Mouse (Mus musculus): Measurements from ENCODE around the gene Akr1cl. TPM values are rescaled to one million over a fixed set of nuclear protein-coding genes. Genes with fewer than 3 reads are reported as not detected.
A peak's percentile ranks its signal among the peaks of the same experiment; 100 is the strongest.

Akr1cl gene
- polyA plus RNA-seq, 1 experiment from 2014 or later = not detected

DNA sequence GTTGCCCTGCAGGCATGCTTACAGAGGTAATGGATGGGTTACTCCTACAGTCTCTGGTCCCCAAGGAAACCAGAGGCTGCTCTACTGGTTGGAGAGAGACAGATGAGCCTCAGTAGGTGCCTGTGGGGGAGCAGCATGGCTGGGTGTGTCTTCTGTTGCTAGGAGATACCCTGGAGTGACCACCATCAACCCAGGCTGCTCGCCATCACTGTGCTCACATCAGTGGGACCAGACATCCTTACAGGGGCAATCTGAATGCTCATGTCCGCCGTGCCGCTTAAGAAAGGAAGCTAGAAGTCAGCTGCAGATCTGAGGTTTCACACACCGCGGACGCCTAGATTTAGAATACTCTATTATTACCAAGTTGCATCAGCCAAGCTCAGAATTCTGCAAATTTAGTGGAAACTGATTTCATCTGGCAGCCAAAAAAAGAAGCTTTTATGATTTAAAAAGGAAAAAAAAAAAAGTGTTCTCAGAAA, 54.2 kb downstream of the Akr1cl start:
- no peaks in the 10 kb centered on the region for H3K36me3 ChIP-seq
- H3K9ac ChIP-seq = no peak overlapping the region
- ATAC-seq (ENCODE audit: low FRiP score) = peak; percentile 83
- H3K27me3 ChIP-seq = no peaks in the 10 kb centered on the region
- no peaks in the 10 kb centered on the region for H3K9me3 ChIP-seq
- no peak overlapping the region for H3K4me3 ChIP-seq
- H3K27ac ChIP-seq = peak overlapping the region; percentile 52; the same call in 1 of the 2 replicates
- H3K4me1 ChIP-seq (replicated peaks) = peaks cover 19% of the 10 kb centered on the region
- no peak overlapping the region for H3K4me2 ChIP-seq
- WGBS = 63% methylated on average over 7 of the region's 7 CpGs

GRCm38 (mm10) chr1:64975346-64975745, 57.2 kb downstream of the Akr1cl start:
- ATAC-seq (ENCODE audit: low FRiP score) = peak; percentile 72; the same call in 1 of the 2 replicates
- Histone ChIP-seq H3K4me3 (no peak overlapping the region), H3K9me3 (no peaks in the 10 kb centered on the region), H3K9ac (no peak overlapping the region), H3K27ac (no peak overlapping the region), H3K36me3 (no peaks in the 10 kb centered on the region), H3K4me1 (replicated peaks) (peaks cover 19% of the 10 kb centered on the region), H3K4me2 (no peak overlapping the region), H3K27me3 (no peaks in the 10 kb centered on the region)
- WGBS = 12% methylated on average over 7 of the region's 7 CpGs

DNA sequence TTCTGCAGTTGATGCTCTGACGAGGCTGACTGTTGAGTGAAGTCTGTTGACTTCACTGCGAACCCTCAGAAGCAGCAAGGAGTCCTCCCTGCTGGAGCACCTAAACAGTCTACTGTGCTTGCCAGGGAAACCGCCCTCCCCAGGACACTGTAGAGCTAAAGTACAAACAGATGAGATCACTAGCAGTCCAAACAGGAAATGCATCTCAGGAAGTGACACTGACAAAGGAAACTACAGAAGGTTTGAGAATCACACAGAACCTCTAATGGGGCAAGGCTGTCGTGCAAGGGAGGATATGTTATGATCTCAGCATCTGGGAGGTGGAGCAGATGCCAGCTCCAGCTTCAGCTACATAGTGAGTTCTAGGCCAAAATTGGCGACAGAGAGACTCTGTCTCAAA, 61.9 kb downstream of the Akr1cl start:
- H3K4me2 ChIP-seq = no peak overlapping the region
- peaks cover 7% of the 10 kb centered on the region for H3K4me1 ChIP-seq (replicated peaks)
- H3K4me3 ChIP-seq = no peak overlapping the region
- no peaks in the 10 kb centered on the region for H3K27me3 ChIP-seq
- WGBS = 76% methylated on average over 5 of the region's 5 CpGs
- H3K9me3 ChIP-seq = no peaks in the 10 kb centered on the region
- no peak for ATAC-seq (ENCODE audit: low FRiP score)
- H3K36me3 ChIP-seq = no peaks in the 10 kb centered on the region
- no peak overlapping the region for H3K9ac ChIP-seq
- no peak overlapping the region for H3K27ac ChIP-seq

Other genes with a start within 250 kb of the Akr1cl start
- gene Plekhm3, start 75.9 kb downstream of the Akr1cl start, polyA plus RNA-seq (2015; fragmentation: Nextera tagmentation; extraction: Ambion mirVana) = 10.9 and 11.1 TPM in 2 replicates
- not detected in 2 replicates for gene Cryge, start 18.4 kb upstream of the Akr1cl start, polyA plus RNA-seq (2015; fragmentation: Nextera tagmentation; extraction: Ambion mirVana)
- gene Crygd, start 30.7 kb upstream of the Akr1cl start, polyA plus RNA-seq (2015; fragmentation: Nextera tagmentation; extraction: Ambion mirVana) = not detected in 2 replicates
- not detected in 2 replicates for gene Crygc, start 40.9 kb upstream of the Akr1cl start, polyA plus RNA-seq (2015; fragmentation: Nextera tagmentation; extraction: Ambion mirVana)
- 0.34 TPM in 1 of 2 replicates, not detected in the other for gene Crygb, start 49.5 kb upstream of the Akr1cl start, polyA plus RNA-seq (2015; fragmentation: Nextera tagmentation; extraction: Ambion mirVana)
- gene Cryga, start 70.6 kb upstream of the Akr1cl start, polyA plus RNA-seq (2015; fragmentation: Nextera tagmentation; extraction: Ambion mirVana) = not detected in 2 replicates
- gene Gm28845, start 86.8 kb upstream of the Akr1cl start, polyA plus RNA-seq (2015; fragmentation: Nextera tagmentation; extraction: Ambion mirVana) = not detected in 2 replicates
- 0.70 and 0.78 TPM in 2 replicates for gene D630023F18Rik, start 90.5 kb upstream of the Akr1cl start, polyA plus RNA-seq (2015; fragmentation: Nextera tagmentation; extraction: Ambion mirVana)
- gene Idh1, start 153.7 kb upstream of the Akr1cl start, polyA plus RNA-seq (2015; fragmentation: Nextera tagmentation; extraction: Ambion mirVana) = 500 and 521 TPM in 2 replicates
- 11.5 and 13.7 TPM in 2 replicates for gene Pikfyve, start 153.9 kb upstream of the Akr1cl start, polyA plus RNA-seq (2015; fragmentation: Nextera tagmentation; extraction: Ambion mirVana)
- 1.6 and 2.3 TPM in 2 replicates for gene Pth2r, start 249.3 kb upstream of the Akr1cl start, polyA plus RNA-seq (2015; fragmentation: Nextera tagmentation; extraction: Ambion mirVana)